Mouse (Mus musculus) c-Kit-negative CD71-positive TER-119-positive erythroid progenitor cells, embryonic 14.5 days (primary cell): Measurements from ENCODE around the gene Olfr1170.

Experiments
- DNase-seq: peaks from one replicate; pipeline ENCODE4 v3.0.0-alpha.2; 2013; ENCODE audit warnings: low read depth, low spot score

The Olfr1170 gene

GRCm38 (mm10) chr2:88228234-88228633 is at the start of gene Olfr1170:
Gene Olfr1170, minus strand, starts transcription at chr2:88228334.
- no peak for DNase-seq

DNA sequence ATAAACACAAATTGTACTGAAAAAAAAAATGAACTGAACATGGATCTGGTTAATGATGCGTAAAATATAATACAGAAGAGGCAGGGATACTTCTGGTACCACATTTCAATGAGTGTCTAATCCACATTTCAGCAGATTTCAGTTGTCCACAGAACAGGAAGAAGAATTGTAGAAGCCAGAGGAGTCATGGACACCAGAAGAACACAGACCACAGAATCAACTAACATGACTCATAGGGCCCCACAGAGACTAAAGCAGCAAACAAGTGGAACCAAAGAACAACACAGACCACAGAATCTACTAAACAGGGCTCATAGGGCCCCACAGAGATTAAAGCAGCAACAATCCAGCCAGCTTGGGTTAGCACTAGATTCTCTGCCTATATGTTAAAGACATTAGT is 7.3 kb downstream of the Olfr1170 start:
- no peak for DNase-seq

DNA sequence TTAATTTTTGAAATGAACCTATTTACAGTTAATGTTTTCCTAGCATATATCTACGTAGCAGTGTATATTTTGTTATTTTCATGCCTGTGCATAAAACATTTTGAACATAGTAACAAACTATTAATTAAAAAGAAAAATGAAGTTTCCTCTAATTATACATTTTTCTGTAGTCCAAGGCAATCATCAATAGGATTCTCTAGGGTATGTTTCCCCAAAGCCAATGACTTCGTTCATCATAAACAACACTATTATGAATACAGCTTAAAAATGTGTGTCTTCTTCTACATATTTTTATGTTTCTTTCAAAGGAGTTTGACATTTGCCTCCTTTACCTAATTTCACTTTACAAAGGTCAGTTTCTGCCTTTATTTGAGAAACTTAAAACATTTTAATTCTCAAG is 46.6 kb downstream of the Olfr1170 start, which contains the start of gene Olfr1168:
Gene Olfr1168 (plus strand): TSS at position 301 of the 400 bp plus-strand sequence.
- no peak for DNase-seq
